Mouse (Mus musculus): ENCODE measurements at regions not wholly inside any gene's neighbourhood (a gene's known extent, or its start where the extent isn't known, plus 50 kb on each side); places are given as distances from the start of the nearest gene placed in this dataset.

GRCm38 (mm10) chr6:100495131-100495530, 175.8 kb downstream of the Shq1 start:
- TF ChIP-seq CTCF (IDR thresholded peaks at IDR 0.05; ENCODE audit: borderline replicate concordance, extremely low read depth, insufficient read depth, insufficient read length) = no peak
- no peak for TF ChIP-seq POLR2A (IDR thresholded peaks at IDR 0.05; ENCODE audit: borderline replicate concordance, extremely low read depth, insufficient read depth, insufficient read length, poor library complexity, severe bottlenecking)

All from brain, embryonic 14.5 days (tissue).